Mouse (Mus musculus): ENCODE data around the gene Acot5. TPM values are rescaled to one million over a fixed set of nuclear protein-coding genes. Genes with fewer than 3 reads are reported as not detected.
A peak's percentile ranks its signal among the peaks of the same experiment; 100 is the strongest.
"Not testable (repeated sequence)": the region's sequence is repeated elsewhere in the genome, so short reads cannot be mapped to it uniquely, and the experiment has no call there.

The Acot5 gene
- total and polyA plus RNA-seq, 3 experiments, result not detected

GRCm38 (mm10) chr12:84022266-84022665 is 46.9 kb upstream of the Acot5 start:
- TF ChIP-seq TBP (IDR thresholded peaks at IDR 0.05; ENCODE audit: low read depth, low read length), result peak; percentile 67

GRCm38 (mm10) chr12:84023052-84023745 is 45.9 kb upstream of the Acot5 start:
- Histone ChIP-seq H3K9me3 (replicated peaks; ENCODE audit: insufficient read depth, low read length) (no peaks in the 10 kb centered on the region), H3K27me3 (ENCODE audit: control insufficient read depth in 1 of 2, insufficient read depth in 2 of 2, low read length in 2 of 2) (no peaks in the 10 kb centered on the region), H3K9ac (ENCODE audit: control insufficient read depth, low read depth, low read length, poor library complexity, severe bottlenecking) (no peak overlapping the region), H3K79me2 (ENCODE audit: control insufficient read depth, insufficient read depth, low read length, poor library complexity) (no peaks in the 10 kb centered on the region), H3K36me3 (ENCODE audit: control insufficient read depth in 1 of 2, insufficient read depth in 2 of 2, low read length in 2 of 2) (peaks cover 0 to 8% of the 10 kb centered on the region in 2 experiments; a peak in 2 of 4 replicates), H3K27ac (ENCODE audit: control insufficient read depth, low read depth, low read length) (no peak overlapping the region), H3K4me1 (ENCODE audit: control insufficient read depth in 1 of 2, insufficient read depth in 2 of 2, low read length in 2 of 2) (peaks cover 0 to 10% of the 10 kb centered on the region in 2 experiments; a peak in 2 of 4 replicates), H3K4me3 (ENCODE audit: control insufficient read depth in 1 of 2, insufficient read depth in 1 of 2, low read depth in 2 of 2, low read length in 2 of 2) (no peak overlapping the region)
- DNase-seq (ENCODE audit: low read depth, low spot score), result no peak
- peak; percentile 68 for TF ChIP-seq ZNF384 (IDR thresholded peaks at IDR 0.05; ENCODE audit: low read depth, low read length)
- no peak for TF ChIP-seq ETS1 (IDR thresholded peaks at IDR 0.05; ENCODE audit: low read depth, low read length)

More at GRCm38 (mm10) chr12:84022266-84022665, 46.9 kb upstream of the Acot5 start:
- peaks cover 0 to 10% of the 10 kb centered on the region in 2 experiments; a peak in 2 of 4 replicates for H3K4me1 ChIP-seq (ENCODE audit: control insufficient read depth in 1 of 2, insufficient read depth in 2 of 2, low read length in 2 of 2)
- H3K4me3 ChIP-seq (ENCODE audit: control insufficient read depth in 1 of 2, insufficient read depth in 1 of 2, low read depth in 2 of 2, low read length in 2 of 2); H3K27ac ChIP-seq (ENCODE audit: control insufficient read depth, low read depth, low read length); H3K36me3 ChIP-seq (ENCODE audit: control insufficient read depth in 1 of 2, insufficient read depth in 2 of 2, low read length in 2 of 2); H3K79me2 ChIP-seq (ENCODE audit: control insufficient read depth, insufficient read depth, low read length, poor library complexity); H3K9ac ChIP-seq (ENCODE audit: control insufficient read depth, low read depth, low read length, poor library complexity, severe bottlenecking); DNase-seq (ENCODE audit: low read depth, low spot score); H3K27me3 ChIP-seq (ENCODE audit: control insufficient read depth in 1 of 2, insufficient read depth in 2 of 2, low read length in 2 of 2); H3K9me3 ChIP-seq (replicated peaks; ENCODE audit: insufficient read depth, low read length): not testable (repeated sequence)

DNA sequence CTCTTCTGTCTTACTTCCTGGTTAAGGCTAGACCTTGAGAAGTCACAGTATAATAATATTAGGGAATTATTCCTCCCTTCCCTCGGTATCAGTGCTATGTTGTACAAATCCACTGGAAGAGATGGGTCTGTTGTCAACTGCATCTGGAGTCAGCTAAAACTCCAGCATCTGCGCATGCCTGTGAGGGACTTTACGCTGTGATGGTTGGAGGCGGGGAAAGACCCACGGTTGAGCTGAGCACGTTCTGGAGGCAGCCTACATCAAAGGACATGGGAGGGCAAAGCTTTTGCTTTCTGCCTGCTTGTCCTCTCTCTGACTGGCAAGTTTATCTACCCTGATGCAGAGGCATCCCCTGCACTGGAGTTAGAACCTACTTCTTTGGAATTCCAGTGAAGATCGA is 43.2 kb upstream of the Acot5 start:
- TF ChIP-seq TCF12 (IDR thresholded peaks at IDR 0.05; ENCODE audit: low read depth, low read length), result no peak
- no peak for TF ChIP-seq E2F4 (IDR thresholded peaks at IDR 0.05; ENCODE audit: borderline replicate concordance, low read depth, low read length)
- no peak for TF ChIP-seq NRF1 (IDR thresholded peaks at IDR 0.05; ENCODE audit: insufficient read depth, low read depth, low read length, poor library complexity, severe bottlenecking)
- no peak for TF ChIP-seq GATA1 (IDR thresholded peaks at IDR 0.05; ENCODE audit: low read depth, low read length)
- TF ChIP-seq USF1 (IDR thresholded peaks at IDR 0.05; ENCODE audit: low read depth, low read length), result no peak
- no peak for TF ChIP-seq ZNF384 (IDR thresholded peaks at IDR 0.05; ENCODE audit: low read depth, low read length)
- no peak for TF ChIP-seq RCOR1 (IDR thresholded peaks at IDR 0.05; ENCODE audit: low read depth, low read length)
- H3K4me3 ChIP-seq (ENCODE audit: control insufficient read depth in 1 of 2, insufficient read depth in 1 of 2, low read depth in 2 of 2, low read length in 2 of 2), result no peak overlapping the region
- H3K9ac ChIP-seq (ENCODE audit: control insufficient read depth, low read depth, low read length, poor library complexity, severe bottlenecking), result no peak overlapping the region
- H3K9me3 ChIP-seq (replicated peaks; ENCODE audit: insufficient read depth, low read length), result no peaks in the 10 kb centered on the region
- H3K27ac ChIP-seq (ENCODE audit: control insufficient read depth, low read depth, low read length), result no peak overlapping the region
- H3K27me3 ChIP-seq (ENCODE audit: control insufficient read depth in 1 of 2, insufficient read depth in 2 of 2, low read length in 2 of 2), result no peaks in the 10 kb centered on the region
- peaks cover 0 to 2% of the 10 kb centered on the region in 2 experiments; a peak in 1 of 4 replicates for H3K36me3 ChIP-seq (ENCODE audit: control insufficient read depth in 1 of 2, insufficient read depth in 2 of 2, low read length in 2 of 2)
- H3K79me2 ChIP-seq (ENCODE audit: control insufficient read depth, insufficient read depth, low read length, poor library complexity), result no peaks in the 10 kb centered on the region
- no peak for DNase-seq (ENCODE audit: low read depth, low spot score)
- H3K4me1 ChIP-seq (ENCODE audit: control insufficient read depth in 1 of 2, insufficient read depth in 2 of 2, low read length in 2 of 2), result peaks cover 2 to 8% of the 10 kb centered on the region in 2 experiments; a peak in 3 of 4 replicates

GRCm38 (mm10) chr12:84028328-84028727 is 40.8 kb upstream of the Acot5 start:
- not testable (repeated sequence) for DNase-seq (ENCODE audit: low read depth, low spot score); H3K4me1 ChIP-seq (ENCODE audit: control insufficient read depth in 1 of 2, insufficient read depth in 2 of 2, low read length in 2 of 2); H3K36me3 ChIP-seq (ENCODE audit: control insufficient read depth in 1 of 2, insufficient read depth in 2 of 2, low read length in 2 of 2); H3K27me3 ChIP-seq (ENCODE audit: control insufficient read depth in 1 of 2, insufficient read depth in 2 of 2, low read length in 2 of 2); H3K4me3 ChIP-seq (ENCODE audit: control insufficient read depth in 1 of 2, insufficient read depth in 1 of 2, low read depth in 2 of 2, low read length in 2 of 2); H3K27ac ChIP-seq (ENCODE audit: control insufficient read depth, low read depth, low read length); H3K9me3 ChIP-seq (replicated peaks; ENCODE audit: insufficient read depth, low read length); H3K9ac ChIP-seq (ENCODE audit: control insufficient read depth, low read depth, low read length, poor library complexity, severe bottlenecking); H3K79me2 ChIP-seq (ENCODE audit: control insufficient read depth, insufficient read depth, low read length, poor library complexity)

DNA sequence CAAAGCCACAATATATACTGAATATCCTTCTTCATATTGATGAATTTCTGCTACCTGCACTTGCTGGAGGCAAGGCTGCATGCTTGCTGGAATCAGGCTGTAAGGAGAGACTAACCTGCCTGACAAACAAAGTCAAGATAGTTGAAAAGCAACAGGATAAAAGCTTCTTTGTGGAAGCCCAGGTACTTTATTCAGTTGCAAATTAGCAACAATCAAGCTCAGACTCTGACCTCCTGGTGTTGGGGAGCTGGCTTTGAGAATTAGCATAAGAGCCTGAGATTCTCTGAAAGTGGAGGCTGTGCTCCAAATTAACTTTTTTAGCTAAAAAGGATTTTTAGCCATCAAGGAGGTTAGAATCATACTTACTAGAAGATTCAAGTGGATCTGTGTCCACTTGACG is 40.1 kb upstream of the Acot5 start:
- H3K36me3 ChIP-seq (ENCODE audit: control insufficient read depth in 1 of 2, insufficient read depth in 2 of 2, low read length in 2 of 2), result peaks cover 0 to 16% of the 10 kb centered on the region in 2 experiments; a peak in 2 of 4 replicates
- not testable (repeated sequence) for H3K9me3 ChIP-seq (replicated peaks; ENCODE audit: insufficient read depth, low read length); H3K27ac ChIP-seq (ENCODE audit: control insufficient read depth, low read depth, low read length); H3K79me2 ChIP-seq (ENCODE audit: control insufficient read depth, insufficient read depth, low read length, poor library complexity); H3K9ac ChIP-seq (ENCODE audit: control insufficient read depth, low read depth, low read length, poor library complexity, severe bottlenecking); H3K4me3 ChIP-seq (ENCODE audit: control insufficient read depth in 1 of 2, insufficient read depth in 1 of 2, low read depth in 2 of 2, low read length in 2 of 2); DNase-seq (ENCODE audit: low read depth, low spot score); H3K27me3 ChIP-seq (ENCODE audit: control insufficient read depth in 1 of 2, insufficient read depth in 2 of 2, low read length in 2 of 2)
- H3K4me1 ChIP-seq (ENCODE audit: control insufficient read depth in 1 of 2, insufficient read depth in 2 of 2, low read length in 2 of 2), result peaks cover 11 to 13% of the 10 kb centered on the region in 2 experiments
